Mouse (Mus musculus): ENCODE data around the gene Mtch1. TPM values are rescaled to one million over a fixed set of nuclear protein-coding genes. Genes with fewer than 3 reads are reported as not detected.
"Not testable (repeated sequence)": the region's sequence is repeated elsewhere in the genome, so short reads cannot be mapped to it uniquely, and the experiment has no call there.

The Mtch1 gene
- polyA plus RNA-seq, 1 experiment, result 586 TPM

- no peak for TF ChIP-seq CTCF (IDR thresholded peaks at IDR 0.05; ENCODE audit: extremely low read depth, insufficient read depth, low read length)
- no peak for TF ChIP-seq POLR2A (IDR thresholded peaks at IDR 0.05; ENCODE audit: extremely low read depth, insufficient read depth, low read length)
- Histone ChIP-seq H3K4me1 (ENCODE audit: control insufficient read depth, insufficient read depth, low read length) (0 out of 2 replicates have a peak, but pooled peaks cover 5% of the 10 kb centered on the region), H3K27ac (ENCODE audit: insufficient read depth, low read length) (no peak overlapping the region), H3K4me3 (ENCODE audit: insufficient read depth, low read length) (no peak overlapping the region)
These were observed 21.9 kb downstream of the Mtch1 start for GRCm38 (mm10) chr17:29325831-29326230.

DNA sequence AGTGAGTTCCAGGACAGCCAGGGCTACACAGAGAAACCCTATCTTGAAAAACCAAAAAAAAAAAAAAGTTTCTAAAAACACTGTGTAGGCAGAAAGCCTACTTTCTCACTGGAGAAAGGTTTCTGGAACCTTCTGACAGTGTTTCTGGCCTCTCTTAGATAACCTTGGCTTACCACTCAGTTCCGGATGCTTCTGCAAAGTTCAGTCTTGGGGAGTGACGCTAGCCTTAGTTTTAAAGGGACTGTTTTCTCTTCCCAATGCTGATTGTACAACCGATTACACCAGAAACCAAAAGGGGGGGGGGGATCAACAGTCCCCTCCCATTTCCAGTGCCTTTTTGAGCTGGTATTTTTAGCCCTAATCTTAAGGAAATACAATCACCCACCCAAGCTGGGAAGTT, 24.1 kb downstream of the Mtch1 start:
- Histone ChIP-seq H3K4me1 (ENCODE audit: control insufficient read depth, insufficient read depth, low read length) (0 out of 2 replicates have a peak, but pooled peaks cover 2% of the 10 kb centered on the region), H3K27ac (ENCODE audit: insufficient read depth, low read length) (no peak overlapping the region), H3K4me3 (ENCODE audit: insufficient read depth, low read length) (no peak overlapping the region)
- TF ChIP-seq CTCF (IDR thresholded peaks at IDR 0.05; ENCODE audit: extremely low read depth, insufficient read depth, low read length), result no peak
- no peak for TF ChIP-seq POLR2A (IDR thresholded peaks at IDR 0.05; ENCODE audit: extremely low read depth, insufficient read depth, low read length)

DNA sequence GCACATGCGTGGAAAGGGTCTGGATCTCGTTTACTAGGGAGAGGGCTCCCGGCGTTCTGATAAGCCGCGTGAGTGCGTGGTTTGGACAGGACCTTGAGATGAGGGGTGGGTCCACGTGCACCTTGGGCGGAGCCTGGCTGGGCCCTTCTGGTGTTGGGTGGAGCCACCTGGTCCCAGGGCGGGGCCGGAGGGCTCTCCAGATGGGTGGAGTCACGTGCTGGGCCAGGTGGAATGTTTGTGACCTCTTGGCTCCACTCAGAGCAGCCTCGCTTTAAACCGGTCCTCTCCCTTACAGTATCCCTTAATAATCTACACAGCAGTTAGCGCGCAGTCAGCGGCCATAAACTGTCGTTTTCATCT, 25.2 kb downstream of the Mtch1 start:
- Histone ChIP-seq H3K4me3 (ENCODE audit: insufficient read depth, low read length) (no peak overlapping the region), H3K27ac (ENCODE audit: insufficient read depth, low read length) (no peak overlapping the region), H3K4me1 (ENCODE audit: control insufficient read depth, insufficient read depth, low read length) (0 out of 2 replicates have a peak, but pooled peaks cover 2% of the 10 kb centered on the region)
- no peak for TF ChIP-seq POLR2A (IDR thresholded peaks at IDR 0.05; ENCODE audit: extremely low read depth, insufficient read depth, low read length)
- TF ChIP-seq CTCF (IDR thresholded peaks at IDR 0.05; ENCODE audit: extremely low read depth, insufficient read depth, low read length), result no peak

DNA sequence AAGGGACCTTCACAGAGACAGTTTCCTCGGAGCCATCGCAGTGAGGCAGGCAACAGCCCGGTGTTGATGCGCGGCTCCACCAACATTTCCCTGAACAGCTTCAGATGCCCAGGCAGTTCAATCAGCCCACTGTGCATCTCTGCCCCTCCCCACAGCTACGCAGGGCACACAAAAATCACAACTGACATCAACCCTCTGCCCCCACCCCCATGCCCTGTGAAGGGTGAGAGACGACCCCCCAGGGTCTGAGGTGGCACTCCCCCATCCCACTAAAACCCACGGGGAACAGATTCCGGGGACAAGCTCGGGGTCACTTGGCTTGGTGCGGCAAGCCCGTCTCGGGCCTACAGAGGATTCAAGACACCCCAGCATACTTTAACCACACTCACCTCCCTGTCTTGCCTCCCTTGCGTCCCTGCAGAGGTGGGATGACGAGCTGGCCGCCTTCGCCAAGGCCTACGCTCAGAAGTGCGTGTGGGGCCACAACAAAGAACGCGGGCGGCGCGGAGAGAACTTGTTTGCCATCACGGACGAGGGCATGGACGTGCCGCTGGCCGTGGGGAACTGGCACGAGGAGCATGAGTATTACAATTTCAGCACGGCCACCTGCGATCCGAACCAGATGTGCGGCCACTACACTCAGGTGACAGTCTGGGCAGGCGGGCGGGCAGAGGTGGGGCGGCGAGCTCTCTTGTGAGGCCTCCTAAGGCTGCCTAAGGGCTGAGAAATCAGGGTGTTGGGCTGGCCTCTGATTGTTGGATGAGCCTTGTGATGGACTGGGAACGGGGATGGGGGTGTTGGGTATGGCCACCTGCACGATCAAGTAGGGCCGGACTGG, 25.8 kb downstream of the Mtch1 start:
- Histone ChIP-seq H3K27ac (ENCODE audit: insufficient read depth, low read length) (no peak overlapping the region), H3K4me3 (ENCODE audit: insufficient read depth, low read length) (no peak overlapping the region), H3K4me1 (ENCODE audit: control insufficient read depth, insufficient read depth, low read length) (0 out of 2 replicates have a peak, but pooled peaks cover under 1% of the 10 kb centered on the region)
- TF ChIP-seq POLR2A (IDR thresholded peaks at IDR 0.05; ENCODE audit: extremely low read depth, insufficient read depth, low read length) (no peak), CTCF (IDR thresholded peaks at IDR 0.05; ENCODE audit: extremely low read depth, insufficient read depth, low read length) (no peak)

- Histone ChIP-seq H3K4me1 (ENCODE audit: control insufficient read depth, insufficient read depth, low read length) (no peaks in the 10 kb centered on the region), H3K27ac (ENCODE audit: insufficient read depth, low read length) (no peak overlapping the region), H3K4me3 (ENCODE audit: insufficient read depth, low read length) (no peak overlapping the region)
- TF ChIP-seq POLR2A (IDR thresholded peaks at IDR 0.05; ENCODE audit: extremely low read depth, insufficient read depth, low read length) (no peak), CTCF (IDR thresholded peaks at IDR 0.05; ENCODE audit: extremely low read depth, insufficient read depth, low read length) (no peak)
These were observed 27.7 kb downstream of the Mtch1 start for GRCm38 (mm10) chr17:29319881-29320639.

DNA sequence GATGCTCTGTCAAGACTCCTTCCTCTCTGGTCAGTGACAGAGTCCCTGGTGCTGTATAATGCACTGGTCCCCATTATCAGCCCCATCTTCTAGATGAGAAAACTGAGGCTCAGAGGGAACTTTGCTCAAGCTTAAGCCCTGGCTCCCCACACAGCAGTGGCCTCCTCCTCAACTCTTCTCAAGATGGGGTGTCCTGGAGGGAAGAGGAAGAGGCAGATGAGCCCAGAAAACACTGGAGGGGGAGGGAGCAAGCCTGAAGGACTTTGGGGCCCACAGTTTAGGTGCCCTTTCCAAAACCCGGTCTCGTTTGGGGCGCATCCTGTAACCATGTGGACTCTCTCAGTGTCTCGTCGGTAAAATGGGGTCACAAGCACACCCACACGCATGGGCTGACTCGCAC, 28.3 kb downstream of the Mtch1 start:
- TF ChIP-seq CTCF (IDR thresholded peaks at IDR 0.05; ENCODE audit: extremely low read depth, insufficient read depth, low read length) (no peak), POLR2A (IDR thresholded peaks at IDR 0.05; ENCODE audit: extremely low read depth, insufficient read depth, low read length) (no peak)
- Histone ChIP-seq H3K4me3 (ENCODE audit: insufficient read depth, low read length) (no peak overlapping the region), H3K4me1 (ENCODE audit: control insufficient read depth, insufficient read depth, low read length) (no peaks in the 10 kb centered on the region), H3K27ac (ENCODE audit: insufficient read depth, low read length) (no peak overlapping the region)

DNA sequence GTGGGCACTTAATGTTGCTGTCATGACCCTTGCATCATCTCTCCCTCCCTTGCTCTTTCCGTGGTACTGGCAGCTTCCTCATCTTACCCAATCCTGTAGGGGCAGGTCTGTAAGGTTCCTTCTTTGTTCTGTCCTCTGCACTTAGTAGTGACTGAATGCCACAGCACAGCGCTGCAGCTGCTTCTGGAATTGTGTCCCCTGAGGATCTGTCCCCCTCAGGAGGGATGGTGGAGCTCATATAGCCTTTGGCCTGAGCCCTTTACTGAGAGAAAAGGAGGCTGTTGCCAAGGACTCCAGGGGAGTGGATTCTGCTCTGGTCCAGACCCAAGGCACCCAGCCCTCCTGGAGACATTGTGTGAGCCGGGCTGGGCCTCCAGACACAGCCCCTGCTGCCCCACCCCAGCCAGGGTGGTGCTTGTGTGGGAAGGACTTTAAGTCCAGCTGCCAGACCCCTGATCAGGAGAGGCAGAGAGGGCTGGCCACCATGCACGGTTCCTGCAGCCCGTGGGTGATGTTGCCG, 28.9 kb downstream of the Mtch1 start:
- Histone ChIP-seq H3K4me1 (ENCODE audit: control insufficient read depth, insufficient read depth, low read length) (no peaks in the 10 kb centered on the region), H3K4me3 (ENCODE audit: insufficient read depth, low read length) (no peak overlapping the region), H3K27ac (ENCODE audit: insufficient read depth, low read length) (no peak overlapping the region)
- no peak for TF ChIP-seq CTCF (IDR thresholded peaks at IDR 0.05; ENCODE audit: extremely low read depth, insufficient read depth, low read length)
- no peak for TF ChIP-seq POLR2A (IDR thresholded peaks at IDR 0.05; ENCODE audit: extremely low read depth, insufficient read depth, low read length)

GRCm38 (mm10) chr17:29317380-29317779, 30.4 kb downstream of the Mtch1 start, which contains the start of gene Pi16:
TSS of gene Pi16 (plus strand) at chr17:29317680.
- not testable (repeated sequence) for H3K4me3 ChIP-seq (ENCODE audit: insufficient read depth, low read length); H3K27ac ChIP-seq (ENCODE audit: insufficient read depth, low read length); H3K4me1 ChIP-seq (ENCODE audit: control insufficient read depth, insufficient read depth, low read length)

DNA sequence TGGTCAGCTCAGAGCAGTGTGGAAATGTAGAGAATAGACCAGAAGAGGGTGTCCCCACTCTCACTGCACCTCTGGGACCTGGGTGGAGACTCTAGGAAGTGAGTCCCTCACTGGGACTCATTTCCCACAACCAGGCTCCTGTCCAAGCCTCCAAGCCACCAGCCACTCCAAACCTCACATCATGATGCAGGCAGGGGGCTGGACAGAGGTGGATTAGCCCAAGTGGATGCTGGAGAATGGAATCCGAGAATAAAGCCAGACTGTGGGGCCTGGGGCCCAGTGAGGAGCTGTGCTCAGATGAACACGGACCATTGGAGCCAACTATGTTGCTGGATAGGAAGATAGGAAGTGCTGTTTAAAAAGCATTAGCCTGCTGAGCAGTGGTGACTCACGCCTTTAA, 30.8 kb downstream of the Mtch1 start:
- Histone ChIP-seq H3K27ac (ENCODE audit: insufficient read depth, low read length) (no peak overlapping the region), H3K4me1 (ENCODE audit: control insufficient read depth, insufficient read depth, low read length) (no peaks in the 10 kb centered on the region), H3K4me3 (ENCODE audit: insufficient read depth, low read length) (no peak overlapping the region)
- no peak for TF ChIP-seq POLR2A (IDR thresholded peaks at IDR 0.05; ENCODE audit: extremely low read depth, insufficient read depth, low read length)
- no peak for TF ChIP-seq CTCF (IDR thresholded peaks at IDR 0.05; ENCODE audit: extremely low read depth, insufficient read depth, low read length)

Measured in cortical plate, adult 2 months (tissue).